Mouse (Mus musculus) small intestine, adult 2 months (tissue): ENCODE data around the gene Ust.

Experiments used
- CTCF ChIP-seq: fragments of 200-500 bp; IDR thresholded peaks from 2 replicates; pipeline ENCODE4 v1.5.1; 2012; ENCODE audit warnings: low read depth, mild to moderate bottlenecking, control low read depth, inconsistent platforms, low read length, moderate library complexity, mixed read lengths; ENCODE audit not compliant: insufficient replicate concordance, insufficient read length; ENCODE audit errors: extremely low read depth
- POLR2A ChIP-seq: fragments of 200-500 bp; IDR thresholded peaks from 2 replicates; pipeline ENCODE4 v1.6.1; 2012; ENCODE audit warnings: low read depth, mild to moderate bottlenecking, control low read depth, inconsistent platforms, low read length, moderate library complexity

DNA sequence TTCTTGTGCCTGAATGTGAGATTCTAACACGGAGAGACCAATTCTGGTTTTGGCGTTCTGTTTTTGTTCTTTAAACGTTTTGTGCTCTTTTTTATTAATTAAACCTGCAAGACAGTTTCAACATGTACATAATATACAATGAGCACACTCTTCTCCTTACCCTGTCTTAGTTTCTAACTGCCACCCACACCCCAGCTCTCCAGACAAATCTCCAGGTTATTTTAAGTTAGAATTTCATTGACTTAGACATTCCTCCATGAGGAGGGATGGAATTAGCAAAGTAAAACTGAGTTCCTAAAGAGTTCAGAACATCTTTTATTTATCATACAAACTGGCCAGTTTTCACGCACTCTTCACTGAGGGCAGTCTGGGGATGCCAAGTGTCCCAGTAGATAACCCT lies 248.9 kb downstream of the Ust start:
- TF ChIP-seq CTCF (no peak), POLR2A (no peak)
